Mouse (Mus musculus) heart, embryonic 15.5 days (tissue): ENCODE results near the gene Mapkap1. TPM values are rescaled to one million over a fixed set of nuclear protein-coding genes. Genes with fewer than 3 reads are reported as not detected.

ENCODE experiments used
- ATAC-seq: fragments of 200-750 bp; cut with Nextera tagmentation; replicated peaks from 2 replicates; pipeline ENCODE4 v1.8.0; 2017; ENCODE audit warnings: low read depth, moderate TSS enrichment; ENCODE audit not compliant: insufficient number of reproducible peaks, insufficient read depth, low FRiP score
- H3K27ac ChIP-seq: fragments of 300-500 bp; sonication (generic); 2 replicates; pipeline ENCODE4 v1.5.1; 2015; ENCODE audit warnings: mild to moderate bottlenecking, inconsistent platforms
- H3K27me3 ChIP-seq: fragments of 300-500 bp; sonication (generic); 2 replicates; pipeline ENCODE4 v1.6.1; 2015; ENCODE audit warnings: inconsistent platforms
- H3K36me3 ChIP-seq: fragments of 300-500 bp; sonication (generic); 2 replicates; pipeline ENCODE4 v1.6.1; 2015; ENCODE audit warnings: mild to moderate bottlenecking, inconsistent platforms
- H3K4me1 ChIP-seq: fragments of 300-500 bp; sonication (generic); replicated peaks from 2 replicates; pipeline ENCODE4 v1.6.1; 2015; ENCODE audit warnings: inconsistent platforms
- H3K4me2 ChIP-seq: fragments of 300-500 bp; sonication (generic); 2 replicates; pipeline ENCODE4 v1.6.1; 2015; ENCODE audit warnings: inconsistent platforms, mild to moderate bottlenecking, moderate library complexity
- H3K4me3 ChIP-seq: fragments of 300-500 bp; sonication (generic); 2 replicates; pipeline ENCODE4 v1.5.1; 2015; ENCODE audit warnings: mild to moderate bottlenecking, inconsistent platforms
- H3K9ac ChIP-seq: fragments of 300-500 bp; sonication (generic); 2 replicates; pipeline ENCODE4 v1.6.1; 2015; ENCODE audit warnings: mild to moderate bottlenecking, inconsistent platforms
- H3K9me3 ChIP-seq: fragments of 300-500 bp; sonication (generic); replicated peaks from 2 replicates; pipeline ENCODE4 v1.6.1; 2016; ENCODE audit warnings: inconsistent platforms
- WGBS: fragments of 180-500 bp; shearing (Covaris S2); methylation state at CpG from one replicate; pipeline ENCODE4 v1.1.7; 2015; ENCODE audit warnings: mixed read lengths; 5-methylcytosine and 5-hydroxymethylcytosine counted together
- polyA plus RNA-seq: library from polyadenylated mRNA; unstranded; fragments of >200 nt; fragmentation: Nextera tagmentation; extraction: Ambion mirVana; gene quantifications from 2 replicates; pipeline ENCODE4 v1.2.1, GENCODE M21; 2015

Mapkap1 gene
- polyA plus RNA-seq, 1 experiment from 2014 or later, result 65.2 TPM

GRCm38 (mm10) chr2:34594001-34594400 is 187.4 kb downstream of the Mapkap1 start:
- 64% methylated on average over 5 of the region's 5 CpGs for WGBS
- H3K4me2 ChIP-seq, result no peak overlapping the region
- no peak overlapping the region for H3K27ac ChIP-seq
- H3K9ac ChIP-seq, result no peak overlapping the region
- H3K4me3 ChIP-seq, result no peak overlapping the region
- H3K9me3 ChIP-seq, result no peaks in the 10 kb centered on the region
- no peaks in the 10 kb centered on the region for H3K27me3 ChIP-seq
- ATAC-seq, result no peak
- H3K4me1 ChIP-seq, result peaks cover 35% of the 10 kb centered on the region
- no peaks in the 10 kb centered on the region for H3K36me3 ChIP-seq

GRCm38 (mm10) chr2:34599606-34600255 is 193.2 kb downstream of the Mapkap1 start:
- WGBS, result 80% methylated on average over 5 of the region's 5 CpGs
- Histone ChIP-seq H3K4me3 (no peak overlapping the region), H3K4me2 (no peak overlapping the region), H3K9ac (no peak overlapping the region), H3K27ac (no peak overlapping the region), H3K36me3 (no peaks in the 10 kb centered on the region), H3K27me3 (no peaks in the 10 kb centered on the region), H3K9me3 (no peaks in the 10 kb centered on the region), H3K4me1 (peaks cover 16% of the 10 kb centered on the region)
- ATAC-seq, result no peak

- ATAC-seq, result no peak
- H3K4me1 ChIP-seq, result peaks cover 16% of the 10 kb centered on the region
- H3K27me3 ChIP-seq, result no peaks in the 10 kb centered on the region
- no peak overlapping the region for H3K27ac ChIP-seq
- 26% methylated on average over 7 of the region's 7 CpGs for WGBS
- H3K9ac ChIP-seq, result no peak overlapping the region
- no peak overlapping the region for H3K4me3 ChIP-seq
- H3K4me2 ChIP-seq, result no peak overlapping the region
- H3K36me3 ChIP-seq, result no peaks in the 10 kb centered on the region
- no peaks in the 10 kb centered on the region for H3K9me3 ChIP-seq
Measured at GRCm38 (mm10) chr2:34600734-34601133, 194.2 kb downstream of the Mapkap1 start.

- 58% methylated on average over 8 of the region's 8 CpGs for WGBS
- no peak for ATAC-seq
- Histone ChIP-seq H3K4me3 (no peak overlapping the region), H3K4me2 (no peak overlapping the region), H3K9ac (no peak overlapping the region), H3K36me3 (0 out of 2 replicates have a peak, but pooled peaks cover 7% of the 10 kb centered on the region), H3K9me3 (no peaks in the 10 kb centered on the region), H3K27me3 (no peaks in the 10 kb centered on the region), H3K4me1 (peaks cover 16% of the 10 kb centered on the region), H3K27ac (no peak overlapping the region)
Measured at GRCm38 (mm10) chr2:34602111-34602541, 195.6 kb downstream of the Mapkap1 start.

GRCm38 (mm10) chr2:34602896-34603295 is 196.3 kb downstream of the Mapkap1 start:
- Histone ChIP-seq H3K4me2 (no peak overlapping the region), H3K27me3 (no peaks in the 10 kb centered on the region), H3K9ac (no peak overlapping the region), H3K36me3 (0 out of 2 replicates have a peak, but pooled peaks cover 7% of the 10 kb centered on the region), H3K4me1 (peaks cover 13% of the 10 kb centered on the region), H3K9me3 (no peaks in the 10 kb centered on the region), H3K27ac (no peak overlapping the region), H3K4me3 (no peak overlapping the region)
- ATAC-seq, result no peak
- WGBS, result 85% methylated on average over 3 of the region's 3 CpGs

GRCm38 (mm10) chr2:34603653-34604214 is 197.2 kb downstream of the Mapkap1 start:
- H3K27ac ChIP-seq, result no peak overlapping the region
- ATAC-seq, result no peak
- WGBS, result 51% methylated on average over 14 of the region's 14 CpGs
- no peaks in the 10 kb centered on the region for H3K27me3 ChIP-seq
- H3K4me3 ChIP-seq, result no peak overlapping the region
- no peak overlapping the region for H3K9ac ChIP-seq
- H3K36me3 ChIP-seq, result 0 out of 2 replicates have a peak, but pooled peaks cover 7% of the 10 kb centered on the region
- H3K4me2 ChIP-seq, result no peak overlapping the region
- no peaks in the 10 kb centered on the region for H3K9me3 ChIP-seq
- peaks cover 10% of the 10 kb centered on the region for H3K4me1 ChIP-seq

- ATAC-seq, result no peak
Measured at GRCm38 (mm10) chr2:34605040-34605439, 198.5 kb downstream of the Mapkap1 start.

GRCm38 (mm10) chr2:34608917-34609316 is 202.3 kb downstream of the Mapkap1 start:
- H3K27me3 ChIP-seq, result no peaks in the 10 kb centered on the region
- H3K9me3 ChIP-seq, result no peaks in the 10 kb centered on the region
- H3K4me2 ChIP-seq, result no peak overlapping the region
- H3K9ac ChIP-seq, result no peak overlapping the region
- WGBS, result 53% methylated on average over 3 of the region's 3 CpGs
- H3K27ac ChIP-seq, result no peak overlapping the region
- H3K36me3 ChIP-seq, result 0 out of 2 replicates have a peak, but pooled peaks cover 7% of the 10 kb centered on the region
- no peak for ATAC-seq
- peaks cover 5% of the 10 kb centered on the region for H3K4me1 ChIP-seq
- H3K4me3 ChIP-seq, result no peak overlapping the region

More at GRCm38 (mm10) chr2:34605040-34605439, 198.5 kb downstream of the Mapkap1 start:
- H3K4me1 ChIP-seq, result peaks cover 10% of the 10 kb centered on the region
- no peak overlapping the region for H3K4me2 ChIP-seq
- WGBS, result 42% methylated on average over 3 of the region's 3 CpGs
- H3K4me3 ChIP-seq, result no peak overlapping the region
- no peaks in the 10 kb centered on the region for H3K27me3 ChIP-seq
- H3K36me3 ChIP-seq, result 0 out of 2 replicates have a peak, but pooled peaks cover 7% of the 10 kb centered on the region
- no peaks in the 10 kb centered on the region for H3K9me3 ChIP-seq
- no peak overlapping the region for H3K9ac ChIP-seq
- H3K27ac ChIP-seq, result no peak overlapping the region

GRCm38 (mm10) chr2:34609516-34609915 is 202.9 kb downstream of the Mapkap1 start:
- Histone ChIP-seq H3K27me3 (no peaks in the 10 kb centered on the region), H3K9ac (no peak overlapping the region), H3K9me3 (no peaks in the 10 kb centered on the region), H3K4me2 (no peak overlapping the region), H3K4me3 (no peak overlapping the region), H3K4me1 (no peaks in the 10 kb centered on the region), H3K27ac (no peak overlapping the region), H3K36me3 (0 out of 2 replicates have a peak, but pooled peaks cover 7% of the 10 kb centered on the region)
- ATAC-seq, result no peak
- 71% methylated on average over 4 of the region's 4 CpGs for WGBS

- no peak overlapping the region for H3K27ac ChIP-seq
- no peak for ATAC-seq
- H3K9me3 ChIP-seq, result no peaks in the 10 kb centered on the region
- no peak overlapping the region for H3K9ac ChIP-seq
- H3K27me3 ChIP-seq, result no peaks in the 10 kb centered on the region
- no peak overlapping the region for H3K4me3 ChIP-seq
- H3K4me1 ChIP-seq, result peaks cover 14% of the 10 kb centered on the region
- WGBS, result 50% methylated on average over 10 of the region's 10 CpGs
- no peak overlapping the region for H3K4me2 ChIP-seq
- peaks cover 6% of the 10 kb centered on the region; the same call in 1 of the 2 replicates for H3K36me3 ChIP-seq
Measured at GRCm38 (mm10) chr2:34620778-34621415, 214.3 kb downstream of the Mapkap1 start.

GRCm38 (mm10) chr2:34621485-34621884 is 214.9 kb downstream of the Mapkap1 start:
- no peaks in the 10 kb centered on the region for H3K27me3 ChIP-seq
- H3K4me1 ChIP-seq, result peaks cover 14% of the 10 kb centered on the region
- H3K36me3 ChIP-seq, result peaks cover 6% of the 10 kb centered on the region; the same call in 1 of the 2 replicates
- no peak for ATAC-seq
- no peaks in the 10 kb centered on the region for H3K9me3 ChIP-seq
- H3K9ac ChIP-seq, result no peak overlapping the region
- H3K27ac ChIP-seq, result no peak overlapping the region
- WGBS, result 78% methylated on average over 8 of the region's 8 CpGs
- no peak overlapping the region for H3K4me3 ChIP-seq
- H3K4me2 ChIP-seq, result no peak overlapping the region
